Mouse (Mus musculus) liver, embryonic 15.5 days (tissue): ENCODE data around the gene Gid4. TPM values are rescaled to one million over a fixed set of nuclear protein-coding genes. Genes with fewer than 3 reads are reported as not detected.

Source experiments
- ATAC-seq: fragments of 200-750 bp; cut with Nextera tagmentation; 2 replicates; pipeline ENCODE4 v1.8.0; 2017; ENCODE audit warnings: moderate number of reproducible peaks, mild to moderate bottlenecking, moderate library complexity; ENCODE audit not compliant: insufficient read depth
- H3K27ac ChIP-seq: fragments of 300-500 bp; sonication (generic); replicated peaks from 2 replicates; pipeline ENCODE4 v1.5.1; 2015; ENCODE audit warnings: mild to moderate bottlenecking, inconsistent platforms
- H3K27me3 ChIP-seq: fragments of 300-500 bp; sonication (generic); 2 replicates; pipeline ENCODE4 v1.6.1; 2015; ENCODE audit warnings: mild to moderate bottlenecking, inconsistent platforms
- H3K36me3 ChIP-seq: fragments of 300-500 bp; sonication (generic); replicated peaks from 2 replicates; pipeline ENCODE4 v1.6.1; 2015; ENCODE audit warnings: moderate library complexity, mild to moderate bottlenecking, inconsistent platforms
- H3K4me1 ChIP-seq: fragments of 300-500 bp; sonication (generic); replicated peaks from 2 replicates; pipeline ENCODE4 v1.6.1; 2015; ENCODE audit warnings: inconsistent platforms
- H3K4me2 ChIP-seq: fragments of 300-500 bp; sonication (generic); 2 replicates; pipeline ENCODE4 v1.6.1; 2015; ENCODE audit warnings: moderate library complexity, mild to moderate bottlenecking, inconsistent platforms
- H3K4me3 ChIP-seq: fragments of 300-500 bp; sonication (generic); replicated peaks from 2 replicates; pipeline ENCODE4 v1.5.1; 2015; ENCODE audit warnings: mild to moderate bottlenecking, inconsistent platforms
- H3K9ac ChIP-seq: fragments of 300-500 bp; sonication (generic); 2 replicates; pipeline ENCODE4 v1.6.1; 2015; ENCODE audit warnings: moderate library complexity, mild to moderate bottlenecking, inconsistent platforms
- H3K9me3 ChIP-seq: fragments of 300-500 bp; sonication (generic); replicated peaks from 2 replicates; pipeline ENCODE4 v1.6.1; 2016; ENCODE audit warnings: inconsistent platforms
- WGBS: fragments of 180-500 bp; shearing (Covaris S2); methylation state at CpG from one replicate; pipeline ENCODE4 v1.1.7; 2015; ENCODE audit warnings: mixed read lengths; ENCODE audit not compliant: insufficient replicate concordance; 5-methylcytosine and 5-hydroxymethylcytosine counted together
- polyA plus RNA-seq: library from polyadenylated mRNA; unstranded; fragments of >200 nt; fragmentation: Nextera tagmentation; extraction: Ambion mirVana; gene quantifications from 2 replicates; pipeline ENCODE4 v1.2.1, GENCODE M21; 2015

Gene Gid4
- polyA plus RNA-seq, 1 experiment from 2014 or later, result 9.4 TPM

DNA sequence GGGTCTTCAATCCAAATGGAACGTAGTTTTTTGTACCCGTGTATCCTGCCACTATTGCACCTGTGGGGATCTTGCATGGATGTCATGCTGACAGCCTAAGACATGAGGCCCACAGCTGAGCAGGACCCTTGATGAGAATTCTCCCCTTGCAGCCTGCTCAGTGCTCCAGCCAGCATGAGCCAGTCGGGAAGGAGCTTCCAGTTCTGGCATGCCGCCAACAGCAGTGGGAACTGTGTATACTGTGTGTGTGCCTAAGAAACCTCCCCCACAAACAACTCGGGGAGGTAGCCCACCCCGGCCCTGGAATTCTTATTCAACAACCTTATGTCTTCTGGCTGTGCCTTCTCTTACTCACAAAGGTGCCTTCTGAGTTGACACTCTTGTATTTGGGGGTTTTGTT is 20.4 kb upstream of the Gid4 start:
- WGBS, result 66% methylated on average over 6 of the region's 6 CpGs
- Histone ChIP-seq H3K4me1 (no peaks in the 10 kb centered on the region), H3K36me3 (peaks cover 18% of the 10 kb centered on the region), H3K27me3 (no peaks in the 10 kb centered on the region), H3K27ac (no peak overlapping the region), H3K4me2 (no peak overlapping the region), H3K9me3 (no peaks in the 10 kb centered on the region), H3K9ac (no peak overlapping the region), H3K4me3 (no peak overlapping the region)
- ATAC-seq, result no peak

- Histone ChIP-seq H3K27ac (no peak overlapping the region), H3K4me3 (no peak overlapping the region), H3K4me1 (no peaks in the 10 kb centered on the region), H3K4me2 (no peak overlapping the region), H3K36me3 (peaks cover 25% of the 10 kb centered on the region), H3K27me3 (no peaks in the 10 kb centered on the region), H3K9me3 (no peaks in the 10 kb centered on the region), H3K9ac (no peak overlapping the region)
- ATAC-seq, result no peak
- WGBS, result 70% methylated on average over 2 of the region's 2 CpGs
Measured at GRCm38 (mm10) chr11:60397172-60397571, 19.8 kb upstream of the Gid4 start.

- H3K36me3 ChIP-seq, result peaks cover 87% of the 10 kb centered on the region
Measured at GRCm38 (mm10) chr11:60406606-60407005, 10.3 kb upstream of the Gid4 start.

GRCm38 (mm10) chr11:60412173-60412572 is 4.8 kb upstream of the Gid4 start:
- Histone ChIP-seq H3K9me3 (no peaks in the 10 kb centered on the region), H3K27ac (no peak overlapping the region), H3K27me3 (no peaks in the 10 kb centered on the region), H3K4me1 (peaks cover 27% of the 10 kb centered on the region), H3K36me3 (peaks cover 31% of the 10 kb centered on the region), H3K9ac (no peak overlapping the region), H3K4me3 (no peak overlapping the region), H3K4me2 (no peak overlapping the region)
- no peak for ATAC-seq
- WGBS, result 7% methylated on average over 3 of the region's 3 CpGs

More at GRCm38 (mm10) chr11:60406606-60407005, 10.3 kb upstream of the Gid4 start:
- H3K9me3 ChIP-seq, result no peaks in the 10 kb centered on the region
- H3K4me2 ChIP-seq, result no peak overlapping the region
- H3K9ac ChIP-seq, result no peak overlapping the region
- H3K27me3 ChIP-seq, result no peaks in the 10 kb centered on the region
- no peak overlapping the region for H3K4me3 ChIP-seq
- ATAC-seq, result no peak
- 94% methylated on average over 1 of the region's 1 CpGs for WGBS
- no peak overlapping the region for H3K27ac ChIP-seq
- no peaks in the 10 kb centered on the region for H3K4me1 ChIP-seq

GRCm38 (mm10) chr11:60412921-60413320 is 4.0 kb upstream of the Gid4 start:
- Histone ChIP-seq H3K9me3 (no peaks in the 10 kb centered on the region), H3K36me3 (peaks cover 24% of the 10 kb centered on the region), H3K27me3 (no peaks in the 10 kb centered on the region), H3K4me1 (peaks cover 30% of the 10 kb centered on the region), H3K9ac (no peak overlapping the region), H3K4me2 (no peak overlapping the region), H3K4me3 (no peak overlapping the region), H3K27ac (no peak overlapping the region)
- 77% methylated on average over 2 of the region's 2 CpGs for WGBS
- no peak for ATAC-seq

DNA sequence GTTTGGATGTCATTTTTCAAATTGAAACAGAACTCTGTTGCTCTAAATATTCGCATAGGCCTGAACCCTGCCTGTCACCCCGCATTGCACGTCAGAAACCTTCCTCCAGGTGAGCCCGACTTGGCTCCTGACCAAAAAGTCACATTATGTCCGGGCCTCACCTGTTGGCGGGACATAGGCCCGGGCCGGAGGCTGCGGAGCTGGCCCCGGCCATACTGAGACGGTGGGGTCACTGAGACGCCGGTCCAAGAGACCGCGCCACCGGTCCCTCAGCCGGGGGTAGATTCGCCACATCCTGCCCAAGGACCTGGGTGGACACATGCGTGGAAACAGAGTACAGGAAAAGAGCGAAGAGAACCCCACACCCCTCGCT is 369 bp upstream of the Gid4 start:
- WGBS, result under 1% methylated on average over 21 of the region's 21 CpGs
- H3K9me3 ChIP-seq, result no peaks in the 10 kb centered on the region
- ATAC-seq, result peak; percentile 26
- peaks cover 42% of the 10 kb centered on the region for H3K4me1 ChIP-seq
- no peaks in the 10 kb centered on the region for H3K27me3 ChIP-seq
- H3K4me3 ChIP-seq, result peak overlapping the region; percentile 92
- no peaks in the 10 kb centered on the region for H3K36me3 ChIP-seq
- peak overlapping the region; percentile 97 for H3K4me2 ChIP-seq
- H3K9ac ChIP-seq, result peak overlapping the region; percentile 87
- H3K27ac ChIP-seq, result peak overlapping the region; percentile 72

- ATAC-seq, result peak; percentile 35
- peak within 1 kb of the TSS; percentile 97 for H3K4me2 ChIP-seq
- H3K9me3 ChIP-seq, result no peaks in the 10 kb centered on the region
- peak within 1 kb of the TSS; percentile 92 for H3K4me3 ChIP-seq
- H3K36me3 ChIP-seq, result no peaks in the 10 kb centered on the region
- peak within 1 kb of the TSS; percentile 91 for H3K9ac ChIP-seq
- H3K27ac ChIP-seq, result peak within 1 kb of the TSS; percentile 88
- peaks cover 42% of the 10 kb centered on the region for H3K4me1 ChIP-seq
- no peaks in the 10 kb centered on the region for H3K27me3 ChIP-seq
- WGBS, result 1% methylated on average over 39 of the region's 39 CpGs
Measured at GRCm38 (mm10) chr11:60417717-60418472, 950 bp downstream of the Gid4 start, which contains the start of gene Atpaf2. Gene Atpaf2 (minus strand): TSS chr11:60418457.

GRCm38 (mm10) chr11:60418473-60418803 is 1.5 kb downstream of the Gid4 start:
- WGBS, result 2% methylated on average over 6 of the region's 6 CpGs
- Histone ChIP-seq H3K27ac (peak overlapping the region; percentile 88), H3K4me2 (peak overlapping the region; percentile 97), H3K4me1 (peaks cover 42% of the 10 kb centered on the region), H3K36me3 (no peaks in the 10 kb centered on the region), H3K27me3 (no peaks in the 10 kb centered on the region), H3K9me3 (no peaks in the 10 kb centered on the region), H3K4me3 (peak overlapping the region; percentile 92), H3K9ac (peak overlapping the region; percentile 91)
- ATAC-seq, result no peak

- Histone ChIP-seq H3K27ac (no peak overlapping the region), H3K36me3 (peaks cover 6% of the 10 kb centered on the region; the same call in 1 of the 2 replicates), H3K27me3 (no peaks in the 10 kb centered on the region), H3K4me2 (no peak overlapping the region), H3K9ac (no peak overlapping the region), H3K4me1 (peaks cover 15% of the 10 kb centered on the region), H3K4me3 (no peak overlapping the region), H3K9me3 (no peaks in the 10 kb centered on the region)
- 60% methylated on average over 6 of the region's 6 CpGs for WGBS
- no peak for ATAC-seq
Measured at GRCm38 (mm10) chr11:60422046-60422668, 5.2 kb downstream of the Gid4 start.

DNA sequence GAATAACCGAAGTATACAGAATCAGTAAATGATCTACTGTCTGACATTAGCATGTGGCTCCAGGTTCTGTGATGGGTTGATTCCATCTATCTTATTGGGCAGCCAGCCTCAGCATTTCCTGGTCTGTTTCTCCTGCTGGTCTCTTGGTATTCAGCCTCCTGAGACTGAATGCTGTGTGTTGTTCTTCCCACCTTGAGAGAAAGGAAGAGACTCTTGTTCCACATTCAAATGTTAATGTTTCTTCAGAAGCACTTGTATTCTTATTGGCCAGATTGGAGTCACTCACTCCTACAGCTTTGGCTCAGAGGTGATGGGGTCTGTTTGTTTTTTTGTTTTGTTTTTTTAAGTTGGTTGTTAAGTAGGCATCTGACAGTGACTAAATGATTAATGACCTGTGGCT is 6.1 kb downstream of the Gid4 start:
- no peaks in the 10 kb centered on the region for H3K27me3 ChIP-seq
- peaks cover 6% of the 10 kb centered on the region; the same call in 1 of the 2 replicates for H3K36me3 ChIP-seq
- H3K27ac ChIP-seq, result no peak overlapping the region
- H3K9me3 ChIP-seq, result no peaks in the 10 kb centered on the region
- ATAC-seq, result no peak
- no peak overlapping the region for H3K9ac ChIP-seq
- WGBS, result 55% methylated on average over 1 of the region's 1 CpGs
- peaks cover 11% of the 10 kb centered on the region for H3K4me1 ChIP-seq
- no peak overlapping the region for H3K4me2 ChIP-seq
- no peak overlapping the region for H3K4me3 ChIP-seq

GRCm38 (mm10) chr11:60426417-60426816 is 9.5 kb downstream of the Gid4 start:
- 67% methylated on average over 1 of the region's 1 CpGs for WGBS
- no peak overlapping the region for H3K9ac ChIP-seq
- H3K27me3 ChIP-seq, result no peaks in the 10 kb centered on the region
- ATAC-seq, result no peak
- peaks cover 11% of the 10 kb centered on the region; the same call in 1 of the 2 replicates for H3K36me3 ChIP-seq
- no peak overlapping the region for H3K27ac ChIP-seq
- H3K4me3 ChIP-seq, result no peak overlapping the region
- H3K4me2 ChIP-seq, result no peak overlapping the region
- H3K9me3 ChIP-seq, result no peaks in the 10 kb centered on the region
- no peaks in the 10 kb centered on the region for H3K4me1 ChIP-seq
